Mouse (Mus musculus) neural tube, embryonic 12.5 days (tissue): ENCODE data around the gene Ppp6r3. TPM values are rescaled to one million over a fixed set of nuclear protein-coding genes. Genes with fewer than 3 reads are reported as not detected.
"Not testable (repeated sequence)": the region's sequence is repeated elsewhere in the genome, so short reads cannot be mapped to it uniquely, and the experiment has no call there.

ENCODE experiments used
- ATAC-seq: fragments of 200-750 bp; cut with Nextera tagmentation; 2 replicates; pipeline ENCODE4 v1.8.0; 2017; ENCODE audit warnings: low read depth, mild to moderate bottlenecking, moderate TSS enrichment, moderate library complexity; ENCODE audit not compliant: low FRiP score
- H3K27ac ChIP-seq: fragments of 300-500 bp; sonication (generic); 2 replicates; pipeline ENCODE4 v1.5.1; 2016
- H3K27me3 ChIP-seq: fragments of 300-500 bp; sonication (generic); replicated peaks from 2 replicates; pipeline ENCODE4 v1.6.1; 2016; ENCODE audit warnings: mild to moderate bottlenecking
- H3K36me3 ChIP-seq: fragments of 300-500 bp; sonication (generic); 2 replicates; pipeline ENCODE4 v1.6.1; 2016; ENCODE audit warnings: mild to moderate bottlenecking
- H3K4me1 ChIP-seq: fragments of 300-500 bp; sonication (generic); 2 replicates; pipeline ENCODE4 v1.6.1; 2016
- H3K4me2 ChIP-seq: fragments of 300-500 bp; sonication (generic); replicated peaks from 2 replicates; pipeline ENCODE4 v1.6.1; 2016; ENCODE audit warnings: mild to moderate bottlenecking
- H3K4me3 ChIP-seq: fragments of 300-500 bp; sonication (generic); 2 replicates; pipeline ENCODE4 v1.5.1; 2016
- H3K9ac ChIP-seq: fragments of 300-500 bp; sonication (generic); 2 replicates; pipeline ENCODE4 v1.6.1; 2016; ENCODE audit warnings: mild to moderate bottlenecking
- H3K9me3 ChIP-seq: fragments of 300-500 bp; sonication (generic); 2 replicates; pipeline ENCODE4 v1.6.1; 2016; ENCODE audit warnings: mild to moderate bottlenecking
- WGBS: fragments of 180-500 bp; shearing (Covaris S2); methylation state at CpG from one replicate; pipeline ENCODE4 v1.1.7; 2016; 5-methylcytosine and 5-hydroxymethylcytosine counted together
- polyA plus RNA-seq: library from polyadenylated mRNA; unstranded; fragments of >200 nt; fragmentation: Nextera tagmentation; extraction: Ambion mirVana; gene quantifications from 2 replicates; pipeline ENCODE4 v1.2.1, GENCODE M21; 2016

The Ppp6r3 gene
- polyA plus RNA-seq, 1 experiment from 2014 or later, result 74.0 TPM

- H3K9ac ChIP-seq, result no peak overlapping the region
Observed at GRCm38 (mm10) chr19:3540254-3540653, 35.3 kb downstream of the Ppp6r3 start.

GRCm38 (mm10) chr19:3539456-3539855 lies 36.1 kb downstream of the Ppp6r3 start:
- Histone ChIP-seq H3K4me3 (no peak overlapping the region), H3K4me1 (no peaks in the 10 kb centered on the region), H3K9ac (no peak overlapping the region), H3K4me2 (no peak overlapping the region), H3K9me3 (no peaks in the 10 kb centered on the region), H3K36me3 (peaks cover 13% of the 10 kb centered on the region; the same call in 1 of the 2 replicates), H3K27ac (no peak overlapping the region), H3K27me3 (no peaks in the 10 kb centered on the region)
- WGBS, result 97% methylated on average over 5 of the region's 5 CpGs
- no peak for ATAC-seq

More at GRCm38 (mm10) chr19:3540254-3540653, 35.3 kb downstream of the Ppp6r3 start:
- Histone ChIP-seq H3K4me3 (no peak overlapping the region), H3K4me1 (no peaks in the 10 kb centered on the region), H3K27me3 (no peaks in the 10 kb centered on the region), H3K36me3 (peaks cover 13% of the 10 kb centered on the region; the same call in 1 of the 2 replicates), H3K27ac (no peak overlapping the region), H3K4me2 (no peak overlapping the region), H3K9me3 (no peaks in the 10 kb centered on the region)
- 92% methylated on average over 2 of the region's 2 CpGs for whole genome bisulfite sequencing
- ATAC-seq, result no peak

GRCm38 (mm10) chr19:3537658-3538057 lies 37.9 kb downstream of the Ppp6r3 start:
- H3K4me2 ChIP-seq, result no peak overlapping the region
- no peak overlapping the region for H3K9ac ChIP-seq
- WGBS, result 97% methylated on average over 6 of the region's 6 CpGs
- H3K36me3 ChIP-seq, result peaks cover 6% of the 10 kb centered on the region; the same call in 1 of the 2 replicates
- no peaks in the 10 kb centered on the region for H3K9me3 ChIP-seq
- H3K27ac ChIP-seq, result no peak overlapping the region
- no peaks in the 10 kb centered on the region for H3K27me3 ChIP-seq
- no peaks in the 10 kb centered on the region for H3K4me1 ChIP-seq
- H3K4me3 ChIP-seq, result no peak overlapping the region
- ATAC-seq, result no peak

- no peaks in the 10 kb centered on the region for H3K9me3 ChIP-seq
- no peak overlapping the region for H3K4me3 ChIP-seq
- H3K27me3 ChIP-seq, result no peaks in the 10 kb centered on the region
- no peaks in the 10 kb centered on the region for H3K36me3 ChIP-seq
- 86% methylated on average over 3 of the region's 3 CpGs for WGBS
- H3K4me1 ChIP-seq, result no peaks in the 10 kb centered on the region
- H3K9ac ChIP-seq, result no peak overlapping the region
- no peak for ATAC-seq
- no peak overlapping the region for H3K4me2 ChIP-seq
- no peak overlapping the region for H3K27ac ChIP-seq
Observed at GRCm38 (mm10) chr19:3534945-3535344, 40.6 kb downstream of the Ppp6r3 start.

GRCm38 (mm10) chr19:3533266-3533966 lies 42.1 kb downstream of the Ppp6r3 start:
- not testable (repeated sequence) for H3K4me2 ChIP-seq, H3K4me3 ChIP-seq

GRCm38 (mm10) chr19:3532717-3533260 lies 42.8 kb downstream of the Ppp6r3 start:
- H3K9me3 ChIP-seq, result no peaks in the 10 kb centered on the region
- no peak overlapping the region for H3K4me3 ChIP-seq
- H3K27ac ChIP-seq, result no peak overlapping the region
- WGBS, result 95% methylated on average over 14 of the region's 14 CpGs
- H3K27me3 ChIP-seq, result no peaks in the 10 kb centered on the region
- H3K9ac ChIP-seq, result no peak overlapping the region
- no peak for ATAC-seq
- H3K4me1 ChIP-seq, result no peaks in the 10 kb centered on the region
- H3K4me2 ChIP-seq, result no peak overlapping the region
- H3K36me3 ChIP-seq, result no peaks in the 10 kb centered on the region

More at GRCm38 (mm10) chr19:3533266-3533966, 42.1 kb downstream of the Ppp6r3 start:
- not testable (repeated sequence) for H3K9ac ChIP-seq, H3K36me3 ChIP-seq, ATAC-seq, H3K27ac ChIP-seq, H3K27me3 ChIP-seq, H3K9me3 ChIP-seq, H3K4me1 ChIP-seq
- 92% methylated on average over 12 of the region's 12 CpGs for WGBS

GRCm38 (mm10) chr19:3529781-3530180 lies 45.8 kb downstream of the Ppp6r3 start:
- Histone ChIP-seq H3K4me3 (no peak overlapping the region), H3K36me3 (peaks cover 15% of the 10 kb centered on the region), H3K9me3 (no peaks in the 10 kb centered on the region), H3K4me2 (no peak overlapping the region), H3K4me1 (no peaks in the 10 kb centered on the region), H3K27me3 (no peaks in the 10 kb centered on the region), H3K27ac (no peak overlapping the region), H3K9ac (no peak overlapping the region)
- ATAC-seq, result no peak
- 95% methylated on average over 3 of the region's 3 CpGs for WGBS

GRCm38 (mm10) chr19:3528646-3529045 lies 46.9 kb downstream of the Ppp6r3 start:
- no peaks in the 10 kb centered on the region for H3K4me1 ChIP-seq
- WGBS, result 94% methylated on average over 4 of the region's 4 CpGs
- H3K9me3 ChIP-seq, result no peaks in the 10 kb centered on the region
- H3K4me3 ChIP-seq, result no peak overlapping the region
- ATAC-seq, result no peak
- no peak overlapping the region for H3K4me2 ChIP-seq
- no peak overlapping the region for H3K27ac ChIP-seq
- H3K9ac ChIP-seq, result no peak overlapping the region
- H3K27me3 ChIP-seq, result no peaks in the 10 kb centered on the region
- peaks cover 23% of the 10 kb centered on the region for H3K36me3 ChIP-seq

GRCm38 (mm10) chr19:3527531-3527930 lies 48.0 kb downstream of the Ppp6r3 start:
- Histone ChIP-seq H3K9ac (no peak overlapping the region), H3K9me3 (no peaks in the 10 kb centered on the region), H3K27ac (no peak overlapping the region), H3K4me2 (no peak overlapping the region), H3K4me3 (no peak overlapping the region), H3K4me1 (no peaks in the 10 kb centered on the region), H3K27me3 (no peaks in the 10 kb centered on the region), H3K36me3 (peaks cover 23% of the 10 kb centered on the region)
- ATAC-seq, result no peak
- 98% methylated on average over 4 of the region's 4 CpGs for WGBS

GRCm38 (mm10) chr19:3519471-3520169 lies 55.9 kb downstream of the Ppp6r3 start:
- ATAC-seq, result no peak
- no peak overlapping the region for H3K27ac ChIP-seq
- no peaks in the 10 kb centered on the region for H3K27me3 ChIP-seq
- no peaks in the 10 kb centered on the region for H3K4me1 ChIP-seq
- H3K4me3 ChIP-seq, result no peak overlapping the region
- H3K9me3 ChIP-seq, result no peaks in the 10 kb centered on the region
- H3K4me2 ChIP-seq, result no peak overlapping the region
- 95% methylated on average over 4 of the region's 4 CpGs for WGBS
- peaks cover 46% of the 10 kb centered on the region for H3K36me3 ChIP-seq
- H3K9ac ChIP-seq, result no peak overlapping the region

- H3K27me3 ChIP-seq, result no peaks in the 10 kb centered on the region
- no peaks in the 10 kb centered on the region for H3K4me1 ChIP-seq
- no peak overlapping the region for H3K27ac ChIP-seq
- WGBS, result 93% methylated on average over 3 of the region's 3 CpGs
- peaks cover 58% of the 10 kb centered on the region for H3K36me3 ChIP-seq
- ATAC-seq, result no peak
- H3K4me2 ChIP-seq, result no peak overlapping the region
- no peak overlapping the region for H3K9ac ChIP-seq
- H3K4me3 ChIP-seq, result no peak overlapping the region
- H3K9me3 ChIP-seq, result no peaks in the 10 kb centered on the region
Observed at GRCm38 (mm10) chr19:3497216-3497615, 78.3 kb downstream of the Ppp6r3 start.

GRCm38 (mm10) chr19:3489826-3490225 lies 85.7 kb downstream of the Ppp6r3 start:
- Histone ChIP-seq H3K27ac (no peak overlapping the region), H3K9ac (no peak overlapping the region), H3K4me2 (no peak overlapping the region), H3K27me3 (no peaks in the 10 kb centered on the region), H3K36me3 (peaks cover 79% of the 10 kb centered on the region), H3K4me3 (no peak overlapping the region), H3K4me1 (no peaks in the 10 kb centered on the region), H3K9me3 (no peaks in the 10 kb centered on the region)
- ATAC-seq, result no peak
- 94% methylated on average over 4 of the region's 4 CpGs for whole genome bisulfite sequencing
